Mouse (Mus musculus) myocyte (in vitro differentiated cells): ENCODE measurements around the gene Ankrd49. TPM values are rescaled to one million over a fixed set of nuclear protein-coding genes. Genes with fewer than 3 reads are reported as not detected.
A peak's percentile ranks its signal among the peaks of the same experiment; 100 is the strongest.

Source experiments
- H3K27me3 ChIP-seq: one replicate; pipeline ENCODE4 v1.6.1; 2011; ENCODE audit not compliant: control insufficient read depth, insufficient read depth, insufficient read length
- H3K36me3 ChIP-seq: one replicate; pipeline ENCODE4 v1.6.1; 2011; ENCODE audit not compliant: control insufficient read depth, insufficient read depth
- H3K4me2 ChIP-seq: one replicate; pipeline ENCODE4 v1.6.1; 2011; ENCODE audit warnings: low read depth, control low read depth
- H3K4me3 ChIP-seq: one replicate; pipeline ENCODE4 v1.5.1; 2011; ENCODE audit warnings: mild to moderate bottlenecking, control low read depth, moderate library complexity
- H3K79me2 ChIP-seq: one replicate; pipeline ENCODE4 v1.6.1; 2011; ENCODE audit not compliant: control insufficient read depth, insufficient read depth
- H3ac ChIP-seq: one replicate; pipeline ENCODE4 v1.6.1; 2011; ENCODE audit not compliant: control insufficient read depth, insufficient read length
- CEBPB ChIP-seq: IDR thresholded peaks from 2 replicates; pipeline ENCODE4 v1.6.1; 2011; ENCODE audit warnings: mild to moderate bottlenecking, moderate library complexity; ENCODE audit not compliant: poor library complexity, insufficient read depth, severe bottlenecking
- E2F4 ChIP-seq: IDR thresholded peaks from one replicate; pipeline ENCODE4 v1.6.1; 2011; ENCODE audit warnings: mild to moderate bottlenecking, control low read depth, moderate library complexity; ENCODE audit not compliant: insufficient read depth
- MAX ChIP-seq: IDR thresholded peaks from one replicate; pipeline ENCODE4 v1.6.1; 2011; ENCODE audit warnings: low read depth, mild to moderate bottlenecking, control low read depth
- MYOD1 ChIP-seq, 3 experiments: IDR thresholded peaks; one replicate each; pipeline ENCODE4 v1.6.1; 2011; ENCODE audit warnings: control low read depth in 2 of 3, low read depth in 2 of 3, mild to moderate bottlenecking in 2 of 3, moderate library complexity in 1 of 3; ENCODE audit not compliant: insufficient read length in 2 of 3, control insufficient read depth in 1 of 3
- MYOG ChIP-seq, 3 experiments: IDR thresholded peaks; one replicate each; pipeline ENCODE4 v1.6.1; 2011; ENCODE audit warnings: control low read depth in 2 of 3, low read depth in 2 of 3, mild to moderate bottlenecking in 2 of 3; ENCODE audit not compliant: insufficient read length in 2 of 3, control insufficient read depth in 1 of 3, insufficient read depth in 1 of 3
- POLR2A ChIP-seq: IDR thresholded peaks from one replicate; pipeline ENCODE4 v1.6.1; 2011; ENCODE audit warnings: low read depth, mild to moderate bottlenecking, control low read depth, moderate library complexity; ENCODE audit not compliant: insufficient read length
- POLR2AphosphoS2 ChIP-seq: IDR thresholded peaks from one replicate; pipeline ENCODE4 v1.6.1; 2011; ENCODE audit warnings: low read depth, control low read depth; ENCODE audit not compliant: insufficient read length
- REST ChIP-seq: IDR thresholded peaks from one replicate; pipeline ENCODE4 v1.6.1; 2011; ENCODE audit warnings: mild to moderate bottlenecking, control low read depth, moderate library complexity; ENCODE audit not compliant: insufficient read depth, insufficient read length
- SRF ChIP-seq: IDR thresholded peaks from one replicate; pipeline ENCODE4 v1.6.1; 2011; ENCODE audit warnings: low read depth; ENCODE audit not compliant: control insufficient read depth, insufficient read length
- TCF12 ChIP-seq: IDR thresholded peaks from one replicate; pipeline ENCODE4 v1.6.1; 2011; ENCODE audit warnings: mild to moderate bottlenecking, control low read depth; ENCODE audit not compliant: poor library complexity, insufficient read depth, severe bottlenecking
- TCF3 ChIP-seq: IDR thresholded peaks from one replicate; pipeline ENCODE4 v1.6.1; 2011; ENCODE audit warnings: low read depth, control low read depth; ENCODE audit not compliant: insufficient read length
- USF1 ChIP-seq: IDR thresholded peaks from one replicate; pipeline ENCODE4 v1.6.1; 2011; ENCODE audit warnings: low read depth, mild to moderate bottlenecking, control low read depth, moderate library complexity
- polyA plus RNA-seq: library from polyadenylated mRNA; unstranded; fragments of >200 nt; fragmentation: generic; extraction: Trizol; gene quantifications from one replicate; pipeline ENCODE4 v1.2.1, GENCODE M21; 2012; ENCODE audit warnings: missing spikeins

Gene Ankrd49
- polyA plus RNA-seq, 1 experiment = 6.0 TPM

- Histone ChIP-seq H3K79me2 (no peaks in the 10 kb centered on the region), H3K27me3 (no peaks in the 10 kb centered on the region), H3K4me2 (no peak overlapping the region), H3ac (no peak overlapping the region), H3K4me3 (no peak overlapping the region), H3K36me3 (peaks cover 32% of the 10 kb centered on the region)
- TF ChIP-seq MAX (no peak), MYOD1 (IDR thresholded peaks at IDR 0.05; ENCODE audit: control insufficient read depth in 1 of 3, insufficient read length in 2 of 3, low read depth in 2 of 3) (peak in 2 of 3 experiments; percentile 58 to 65), SRF (no peak), REST (no peak), POLR2A (no peak), CEBPB (no peak), MYOG (IDR thresholded peaks at IDR 0.05; ENCODE audit: control insufficient read depth in 1 of 3, insufficient read depth in 1 of 3, insufficient read length in 2 of 3, low read depth in 2 of 3) (peak in 1 of 3 experiments; percentile 47)
Observed at GRCm38 (mm10) chr9:14821396-14821795, 36.7 kb upstream of the Ankrd49 start.

DNA sequence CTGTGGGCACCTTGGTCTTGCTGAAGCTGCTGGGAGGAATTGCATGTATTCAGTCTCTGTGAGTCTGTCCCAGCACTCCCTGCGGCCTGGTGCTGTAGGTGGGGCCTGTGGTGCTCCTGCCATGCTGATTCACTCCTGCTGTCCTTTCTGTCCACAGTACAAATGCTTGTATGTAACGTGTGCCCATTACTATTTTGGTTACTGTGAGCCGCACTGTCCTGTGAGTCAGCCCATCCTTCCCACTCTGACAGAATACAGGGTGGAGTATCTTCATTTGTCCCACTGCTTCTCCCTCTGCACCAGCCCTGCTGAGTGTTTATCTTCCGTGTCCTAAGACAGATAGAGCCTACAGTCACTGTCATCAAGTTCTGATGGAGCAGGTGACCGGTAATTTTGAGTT lies 25.5 kb upstream of the Ankrd49 start:
- TF ChIP-seq MYOG (IDR thresholded peaks at IDR 0.05; ENCODE audit: control insufficient read depth in 1 of 3, insufficient read depth in 1 of 3, insufficient read length in 2 of 3, low read depth in 2 of 3) (no peak), REST (no peak)
- no peak overlapping the region for H3K4me2 ChIP-seq
- H3K79me2 ChIP-seq = no peaks in the 10 kb centered on the region
- no peak overlapping the region for H3K4me3 ChIP-seq
- H3K36me3 ChIP-seq = peaks cover 19% of the 10 kb centered on the region
- H3K27me3 ChIP-seq = no peaks in the 10 kb centered on the region
- no peak overlapping the region for H3ac ChIP-seq

- Histone ChIP-seq H3K27me3 (no peaks in the 10 kb centered on the region), H3K4me3 (no peak overlapping the region)
- no peak for TF ChIP-seq CEBPB
- TF ChIP-seq TCF3 = no peak
- TF ChIP-seq MYOG (IDR thresholded peaks at IDR 0.05; ENCODE audit: control insufficient read depth in 1 of 3, insufficient read depth in 1 of 3, insufficient read length in 2 of 3, low read depth in 2 of 3) = no peak
- no peak for TF ChIP-seq SRF
- no peak for TF ChIP-seq POLR2A
- no peak for TF ChIP-seq MYOD1 (IDR thresholded peaks at IDR 0.05; ENCODE audit: control insufficient read depth in 1 of 3, insufficient read length in 2 of 3, low read depth in 2 of 3)
- TF ChIP-seq MAX = no peak
- no peak for TF ChIP-seq E2F4
- no peak for TF ChIP-seq REST
- no peak for TF ChIP-seq TCF12
- no peak for TF ChIP-seq POLR2AphosphoS2
- no peak for TF ChIP-seq USF1
Observed at GRCm38 (mm10) chr9:14806786-14807185, 22.1 kb upstream of the Ankrd49 start.

DNA sequence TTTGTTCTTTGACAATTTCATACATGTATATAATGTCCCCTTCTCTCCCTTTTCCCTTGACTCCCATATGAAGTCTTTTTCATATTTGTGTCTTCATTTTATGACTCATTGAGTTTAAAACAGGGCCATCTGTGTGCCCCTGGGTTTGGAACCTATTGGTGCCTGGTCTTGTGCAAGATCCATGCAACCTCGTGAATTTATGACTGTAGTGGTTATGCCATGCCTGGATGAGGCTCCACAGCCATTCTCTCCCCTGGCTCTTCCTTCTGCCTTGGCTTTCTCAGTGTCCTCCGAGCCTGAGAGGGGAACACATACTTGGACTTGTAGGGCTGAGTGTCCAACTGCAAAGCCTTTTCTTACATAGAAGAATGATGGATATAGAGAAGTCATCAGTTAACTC lies 21.1 kb upstream of the Ankrd49 start:
- no peak overlapping the region for H3ac ChIP-seq
- peaks cover 22% of the 10 kb centered on the region for H3K36me3 ChIP-seq
- H3K79me2 ChIP-seq = no peaks in the 10 kb centered on the region
- TF ChIP-seq MAX (no peak), POLR2AphosphoS2 (no peak), POLR2A (no peak), TCF3 (no peak), MYOG (IDR thresholded peaks at IDR 0.05; ENCODE audit: control insufficient read depth in 1 of 3, insufficient read depth in 1 of 3, insufficient read length in 2 of 3, low read depth in 2 of 3) (no peak), CEBPB (peak; percentile 42; the same call in 1 of the 2 replicates), SRF (no peak)
- no peaks in the 10 kb centered on the region for H3K27me3 ChIP-seq
- no peak overlapping the region for H3K4me3 ChIP-seq
- no peak overlapping the region for H3K4me2 ChIP-seq

More at GRCm38 (mm10) chr9:14806786-14807185, 22.1 kb upstream of the Ankrd49 start:
- Histone ChIP-seq H3K4me2 (no peak overlapping the region), H3ac (no peak overlapping the region), H3K36me3 (peaks cover 26% of the 10 kb centered on the region), H3K79me2 (no peaks in the 10 kb centered on the region)

DNA sequence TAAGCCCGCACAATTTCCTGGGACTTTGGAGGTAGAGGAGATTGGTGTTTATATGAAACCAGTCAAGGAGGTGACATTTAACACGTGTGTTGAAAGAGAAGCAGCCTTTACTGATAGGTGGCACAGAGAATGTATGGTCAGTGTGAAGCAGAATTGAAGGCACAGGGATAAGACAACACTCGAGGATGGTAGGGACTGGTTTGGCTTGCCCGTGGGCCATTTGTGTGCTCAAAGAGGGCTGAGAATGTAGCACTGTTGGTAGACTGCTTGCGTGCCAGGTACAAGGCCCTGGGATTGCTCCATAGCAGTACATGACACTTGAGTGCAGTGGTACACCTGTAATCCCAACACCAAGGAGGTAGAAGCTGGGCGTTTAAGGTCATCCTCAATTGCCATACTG lies 2.7 kb upstream of the Ankrd49 start:
- no peak overlapping the region for H3K4me2 ChIP-seq
- no peaks in the 10 kb centered on the region for H3K27me3 ChIP-seq
- H3ac ChIP-seq = no peak overlapping the region
- H3K36me3 ChIP-seq = peaks cover 8% of the 10 kb centered on the region
- H3K4me3 ChIP-seq = no peak overlapping the region
- TF ChIP-seq SRF (no peak), TCF12 (no peak), MYOD1 (IDR thresholded peaks at IDR 0.05; ENCODE audit: control insufficient read depth in 1 of 3, insufficient read length in 2 of 3, low read depth in 2 of 3) (no peak), MYOG (IDR thresholded peaks at IDR 0.05; ENCODE audit: control insufficient read depth in 1 of 3, insufficient read depth in 1 of 3, insufficient read length in 2 of 3, low read depth in 2 of 3) (no peak)
- H3K79me2 ChIP-seq = peaks cover 24% of the 10 kb centered on the region
